ENCODE assay signal across 13 mouse cellular contexts in the genomic region with DNA sequence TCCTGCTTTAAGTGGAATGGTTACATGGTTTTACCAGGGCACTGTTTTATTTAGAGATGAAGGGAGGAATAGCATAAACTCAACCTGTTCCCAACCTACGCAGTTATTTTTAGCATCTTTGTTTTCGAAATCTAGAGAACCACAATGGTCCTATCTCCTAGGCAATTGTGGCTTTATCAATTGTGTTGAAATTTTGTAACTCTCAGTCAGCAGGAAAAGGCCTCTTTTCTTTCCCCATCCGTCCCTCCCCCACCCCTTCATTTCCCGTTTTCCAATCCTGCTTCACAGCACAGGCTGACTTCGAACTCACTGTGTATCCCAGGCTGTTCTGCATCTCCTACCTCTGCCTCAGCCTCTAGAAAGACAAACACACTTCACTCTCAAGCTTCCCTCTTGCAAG. TPM values are rescaled to one million over a fixed set of nuclear protein-coding genes. Genes with fewer than 3 reads are reported as not detected.
DNase-seq lines count a peak whose midpoint lies in the region; ATAC-seq lines count a peak whose summit lies in the region.
"Had no signal": no experiment of that assay in that cellular context is flagged by ENCODE, and none has a peak within 500 bp of the region (broad histone marks: within the 10 kb centered on the region; RNA-seq: fewer than 3 reads in every experiment).

No protein-coding gene starts in this region.

- H3K4me3 ChIP-seq in forebrain, embryonic 14.5 days (ENCODE audit: low read depth, low read length), result no peak overlapping the region
- H3K4me3 ChIP-seq in forebrain, embryonic 12.5 days (replicated peaks), result no peak overlapping the region
- H3K4me3 ChIP-seq in forebrain, embryonic 16.5 days (replicated peaks; ENCODE audit: low read length), result no peak overlapping the region
- H3K4me3 ChIP-seq in neural tube, embryonic 14.5 days (ENCODE audit: low read depth, low read length), result no peak overlapping the region
- H3K4me3 ChIP-seq: embryonic facial prominence, embryonic 10.5 days; limb, embryonic 15.5 days had no signal

- no peak overlapping the region for H3K9ac ChIP-seq in forebrain, embryonic 14.5 days (ENCODE audit: low read length)
- no peak overlapping the region for H3K9ac ChIP-seq in forebrain, embryonic 12.5 days
- H3K9ac ChIP-seq in forebrain, embryonic 16.5 days (replicated peaks; ENCODE audit: low read depth, low read length), result peak overlapping the region; percentile 4; the same call in 1 of the 2 replicates
- no peak overlapping the region for H3K9ac ChIP-seq in neural tube, embryonic 14.5 days (replicated peaks; ENCODE audit: low read depth, low read length)
- H3K9ac ChIP-seq: limb, embryonic 15.5 days had no signal

- H3K27me3 ChIP-seq in forebrain, embryonic 14.5 days (replicated peaks; ENCODE audit: control insufficient read depth, insufficient read depth, low read length), result no peaks in the 10 kb centered on the region
- H3K27me3 ChIP-seq in forebrain, embryonic 12.5 days, result no peaks in the 10 kb centered on the region
- no peaks in the 10 kb centered on the region for H3K27me3 ChIP-seq in forebrain, embryonic 16.5 days (replicated peaks; ENCODE audit: control insufficient read depth, insufficient read depth, low read length)
- H3K27me3 ChIP-seq in neural tube, embryonic 14.5 days (ENCODE audit: control insufficient read depth, insufficient read depth, low read length), result no peaks in the 10 kb centered on the region
- H3K27me3 ChIP-seq: limb, embryonic 15.5 days had no signal

- no peaks in the 10 kb centered on the region; the same call in 1 of the 2 replicates for H3K4me1 ChIP-seq in forebrain, embryonic 14.5 days (ENCODE audit: control insufficient read depth, insufficient read depth, low read length)
- H3K4me1 ChIP-seq in forebrain, embryonic 12.5 days, result peaks cover 26% of the 10 kb centered on the region
- peaks cover 11% of the 10 kb centered on the region for H3K4me1 ChIP-seq in forebrain, embryonic 16.5 days (replicated peaks; ENCODE audit: control insufficient read depth, insufficient read depth, low read length)
- 0 out of 2 replicates have a peak, but pooled peaks cover 5% of the 10 kb centered on the region for H3K4me1 ChIP-seq in neural tube, embryonic 14.5 days (ENCODE audit: control insufficient read depth, insufficient read depth, low read length)

- H3K27ac ChIP-seq in forebrain, embryonic 14.5 days (ENCODE audit: low read depth, low read length), result peak overlapping the region; percentile 63
- H3K27ac ChIP-seq in forebrain, embryonic 12.5 days, result no peak overlapping the region
- H3K27ac ChIP-seq in forebrain, embryonic 16.5 days (ENCODE audit: low read length), result peak overlapping the region; percentile 61
- H3K27ac ChIP-seq in neural tube, embryonic 14.5 days (ENCODE audit: low read depth, low read length), result peak overlapping the region; percentile 48
- H3K27ac ChIP-seq: embryonic facial prominence, embryonic 10.5 days; limb, embryonic 15.5 days; stomach, postnatal 0 days had no signal

- H3K9me3 ChIP-seq in forebrain, embryonic 14.5 days (replicated peaks; ENCODE audit: control insufficient read depth, low read length), result no peaks in the 10 kb centered on the region
- H3K9me3 ChIP-seq in forebrain, embryonic 12.5 days, result no peaks in the 10 kb centered on the region
- H3K9me3 ChIP-seq in forebrain, embryonic 16.5 days (ENCODE audit: control insufficient read depth, low read length), result no peaks in the 10 kb centered on the region
- H3K9me3 ChIP-seq in neural tube, embryonic 14.5 days (ENCODE audit: control insufficient read depth, low read length), result no peaks in the 10 kb centered on the region
- H3K9me3 ChIP-seq: embryonic facial prominence, embryonic 10.5 days; limb, embryonic 15.5 days had no signal

- no peak overlapping the region for H3K4me2 ChIP-seq in forebrain, embryonic 14.5 days (ENCODE audit: low read length)
- H3K4me2 ChIP-seq in forebrain, embryonic 12.5 days, result no peak overlapping the region
- no peak overlapping the region for H3K4me2 ChIP-seq in forebrain, embryonic 16.5 days (ENCODE audit: low read length)
- no peak overlapping the region for H3K4me2 ChIP-seq in neural tube, embryonic 14.5 days (ENCODE audit: low read depth, low read length)
- H3K4me2 ChIP-seq: limb, embryonic 15.5 days had no signal

- 71% methylated on average over 5 of the region's 5 CpGs for WGBS in forebrain, embryonic 14.5 days
- 73% methylated on average over 5 of the region's 5 CpGs for WGBS in forebrain, embryonic 12.5 days
- 64% methylated on average over 5 of the region's 5 CpGs for WGBS in forebrain, embryonic 16.5 days
- WGBS in neural tube, embryonic 14.5 days, result 88% methylated on average over 5 of the region's 5 CpGs

- DNase-seq in forebrain, embryonic 14.5 days (ENCODE audit: low spot score), result no peak
- peak; percentile 8 for DNase-seq in layer of hippocampus, adult 9-11 months
- DNase-seq in layer of hippocampus, postnatal 25 days (ENCODE audit: extremely low spot score in 1 of 2, low spot score in 1 of 2), result no peak
- no peak for DNase-seq in kidney, postnatal 4 days
- DNase-seq in heart, adult 8-10 months (ENCODE audit: low spot score), result no peak
- DNase-seq: kidney, adult 11 months; thymus, postnatal 14 days had no signal

- H3K36me3 ChIP-seq in forebrain, embryonic 14.5 days (ENCODE audit: control insufficient read depth, insufficient read depth, low read length), result no peaks in the 10 kb centered on the region
- no peaks in the 10 kb centered on the region for H3K36me3 ChIP-seq in forebrain, embryonic 12.5 days (replicated peaks)
- H3K36me3 ChIP-seq in forebrain, embryonic 16.5 days (ENCODE audit: control insufficient read depth, insufficient read depth), result no peaks in the 10 kb centered on the region
- no peaks in the 10 kb centered on the region for H3K36me3 ChIP-seq in neural tube, embryonic 14.5 days (ENCODE audit: control insufficient read depth, insufficient read depth, low read length)
- H3K36me3 ChIP-seq: embryonic facial prominence, embryonic 10.5 days; limb, embryonic 15.5 days had no signal

- no peak for ATAC-seq in forebrain, embryonic 14.5 days
- no peak for ATAC-seq in forebrain, embryonic 12.5 days (ENCODE audit: low FRiP score)
- no peak for ATAC-seq in forebrain, embryonic 16.5 days
- no peak for ATAC-seq in neural tube, embryonic 14.5 days (ENCODE audit: low read depth)

RNA-seq across cellular contexts. Expression of gene Mfge8, which starts 45.1 kb away (rescaled TPM):
- 156 and 176 TPM in 2 replicates for polyA plus RNA-seq in forebrain, embryonic 14.5 days (2014; fragmentation: Nextera tagmentation; extraction: Ambion mirVana)
- 54.4 and 59.7 TPM in 2 replicates for polyA plus RNA-seq in forebrain, embryonic 12.5 days (2016; fragmentation: Nextera tagmentation; extraction: Ambion mirVana)
- 100 to 1,000 TPM; 146 to 168 TPM for total RNA-seq in layer of hippocampus, postnatal 25 days (2021)
- polyA plus RNA-seq in forebrain, embryonic 16.5 days (2015; fragmentation: Nextera tagmentation; extraction: Ambion mirVana), result 185 and 210 TPM in 2 replicates
- 94.0 and 122 TPM in 2 replicates for polyA plus RNA-seq in neural tube, embryonic 14.5 days (2014; fragmentation: Nextera tagmentation; extraction: Ambion mirVana)
- 100 to 1,000 TPM; 124 to 143 (median 129) TPM for total RNA-seq in heart, adult 8-10 months (2022)
